Mouse (Mus musculus): ENCODE data around the gene Gnas.

Gene Gnas

DNA sequence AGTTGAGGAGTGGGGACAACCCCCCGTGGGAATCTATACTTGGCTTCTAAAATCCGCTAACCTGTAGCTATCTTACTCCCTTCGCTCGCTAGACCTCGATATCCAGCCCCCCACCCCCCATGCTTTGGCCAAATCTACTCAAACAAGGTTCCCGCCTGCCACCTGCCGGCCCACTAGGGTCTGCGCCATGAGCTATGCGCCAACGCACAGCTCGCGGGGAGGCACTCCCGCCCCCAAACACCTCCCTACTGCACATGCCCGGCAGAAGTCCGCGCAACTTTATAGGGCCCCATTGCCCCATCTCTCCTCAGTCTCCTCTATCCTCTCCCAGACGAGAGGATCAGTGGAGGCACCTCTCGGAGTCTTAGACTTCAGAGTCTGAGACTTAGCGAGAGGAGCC is at the start of gene Gnas:
Gnas (plus strand) TSS at position 310 of the 400 bp plus-strand sequence.
- DNase-seq (ENCODE audit: low read depth), result no peak

DNA sequence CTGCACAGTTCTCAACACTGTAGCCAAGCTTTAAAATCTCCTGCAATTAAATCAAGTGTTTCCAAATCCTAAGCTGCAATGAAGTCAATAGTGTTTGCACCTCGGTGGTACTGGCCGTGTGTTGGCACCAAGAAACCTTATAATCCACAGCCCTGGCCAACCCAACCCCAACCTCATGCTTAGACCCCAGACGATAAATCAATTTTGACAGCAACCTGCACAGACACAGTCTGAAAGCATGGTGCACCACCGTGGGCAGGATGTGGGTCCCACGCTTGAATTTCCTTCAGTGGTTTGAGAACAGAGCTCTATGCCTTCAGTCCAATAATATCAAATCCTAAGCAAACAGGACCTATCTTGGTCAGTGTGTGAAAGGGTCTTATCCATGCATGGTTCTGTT is 41.7 kb upstream of the Gnas start:
- no peak for DNase-seq (ENCODE audit: low read depth)

DNA sequence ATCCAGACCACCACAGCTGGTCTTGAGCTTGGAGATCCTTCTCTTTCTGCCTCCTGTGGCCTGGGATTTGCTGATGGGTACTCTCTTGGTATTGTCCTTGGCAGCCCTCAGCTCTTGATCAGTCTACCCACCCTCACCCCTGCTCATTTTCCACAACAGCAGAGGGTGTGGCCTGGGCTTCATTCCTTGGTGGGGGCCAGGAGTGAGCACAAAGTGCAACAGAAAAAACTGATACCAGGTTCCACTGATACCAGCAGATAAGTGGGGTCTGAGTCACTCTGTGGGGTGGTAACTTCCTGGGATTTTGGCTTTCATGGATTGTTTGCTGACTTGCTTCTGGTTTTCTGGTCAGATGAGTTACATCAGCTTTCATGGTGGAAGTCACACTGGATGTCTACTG is 32.2 kb upstream of the Gnas start:
- DNase-seq (ENCODE audit: low read depth), result no peak

DNA sequence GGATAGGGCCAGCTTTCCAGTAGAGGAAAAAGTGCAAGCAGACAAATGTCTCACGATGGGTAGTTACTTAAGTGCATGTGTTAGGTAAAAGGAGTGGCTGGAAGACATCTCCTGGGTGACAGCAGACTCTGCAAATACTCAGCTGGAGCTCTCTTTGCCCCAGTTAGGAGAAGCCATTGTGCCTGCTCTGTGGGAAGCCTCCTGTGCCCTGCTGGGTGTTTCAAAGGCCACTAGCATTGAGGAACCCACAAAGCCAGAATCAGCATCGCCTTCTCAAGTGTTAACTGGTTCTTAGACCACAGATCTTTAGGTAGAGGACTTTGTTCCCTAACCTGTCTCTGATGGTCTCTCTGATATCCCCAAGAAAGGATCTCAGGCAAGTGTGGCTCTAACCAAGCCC is 26.8 kb upstream of the Gnas start:
- DNase-seq (ENCODE audit: low read depth), result no peak

DNA sequence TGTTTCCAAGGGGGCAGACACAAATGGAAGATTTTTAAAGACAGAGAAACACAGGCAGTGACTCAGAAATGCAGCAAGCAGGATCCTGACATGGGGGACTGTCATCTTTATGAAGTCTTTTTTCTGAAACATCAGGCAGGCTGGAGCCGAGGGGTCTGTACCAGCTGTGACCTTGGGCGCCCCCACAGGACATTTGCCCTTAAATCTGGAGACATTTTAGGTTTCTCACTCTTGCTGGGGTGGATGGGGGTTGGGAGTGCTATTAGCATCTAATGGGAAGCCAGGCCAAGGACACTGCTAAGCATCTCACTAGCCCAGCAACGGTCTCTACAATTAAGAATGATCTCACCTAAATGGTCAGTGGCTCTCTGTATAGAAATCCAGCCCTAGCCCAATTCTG is 24.1 kb upstream of the Gnas start:
- DNase-seq (ENCODE audit: low read depth), result no peak

DNA sequence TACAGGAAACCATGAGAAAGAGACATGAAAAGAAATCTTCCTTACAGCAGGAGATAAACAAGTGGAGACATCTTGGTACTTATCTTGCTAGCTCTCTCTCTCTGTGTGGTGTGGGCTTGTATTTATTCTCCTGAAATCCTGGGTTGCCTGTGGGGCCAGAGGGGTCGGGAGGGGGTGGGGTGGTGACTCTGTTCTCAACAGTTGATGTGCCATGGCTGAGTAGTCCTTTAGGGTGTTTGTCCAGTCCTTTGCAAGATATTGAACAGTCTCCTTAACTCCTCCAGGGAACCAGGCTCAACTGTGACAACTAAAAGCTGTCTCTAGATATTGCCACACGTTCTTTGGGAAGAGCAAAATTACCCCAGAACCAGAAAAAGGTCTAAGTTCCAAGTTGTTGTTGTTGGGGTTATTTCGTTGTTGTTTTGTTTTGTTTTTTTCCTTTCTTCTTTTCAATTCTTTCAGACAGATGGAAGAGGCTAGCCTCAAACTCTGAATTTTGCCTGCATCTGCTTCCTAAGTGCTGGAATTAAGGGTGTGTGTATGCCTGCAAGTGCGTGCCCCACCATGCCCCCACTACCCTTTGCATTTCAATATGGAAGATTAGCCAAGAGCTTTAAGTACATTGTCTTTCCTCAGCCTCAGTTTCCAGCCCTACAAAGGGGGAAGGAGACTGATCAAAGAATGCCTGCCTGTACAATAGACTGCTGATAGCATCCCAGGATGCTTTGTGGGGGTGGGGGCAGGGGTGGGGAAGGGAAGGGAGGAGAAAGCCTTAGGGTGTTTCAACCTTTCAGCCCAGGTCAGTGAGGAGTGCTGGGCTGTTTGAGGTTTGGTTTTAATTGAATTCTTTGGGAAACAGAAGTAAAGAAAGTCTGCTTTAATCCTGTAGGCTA is 23.0 kb upstream of the Gnas start:
- DNase-seq (ENCODE audit: low read depth), result no peak

DNA sequence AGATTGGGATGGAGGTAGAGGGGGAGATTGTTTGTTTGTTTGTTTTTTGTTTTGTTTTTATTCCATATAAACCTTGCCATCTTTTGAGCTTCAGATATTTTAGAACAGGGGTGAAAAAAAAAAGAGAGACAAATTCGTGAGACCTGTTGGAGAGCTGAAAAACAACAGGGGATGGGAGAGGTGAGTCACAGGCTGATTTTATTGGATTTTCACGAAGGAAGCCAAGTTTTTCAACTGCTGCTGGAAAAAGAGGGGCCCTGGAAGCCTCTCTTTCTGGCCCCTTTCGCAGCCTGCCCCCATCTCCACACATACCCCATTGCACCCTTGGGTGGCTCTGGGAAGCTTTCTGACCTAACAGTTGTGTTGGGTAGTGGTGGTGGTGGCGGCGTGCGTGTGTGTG is 22.3 kb upstream of the Gnas start:
- DNase-seq (ENCODE audit: low read depth), result no peak

DNA sequence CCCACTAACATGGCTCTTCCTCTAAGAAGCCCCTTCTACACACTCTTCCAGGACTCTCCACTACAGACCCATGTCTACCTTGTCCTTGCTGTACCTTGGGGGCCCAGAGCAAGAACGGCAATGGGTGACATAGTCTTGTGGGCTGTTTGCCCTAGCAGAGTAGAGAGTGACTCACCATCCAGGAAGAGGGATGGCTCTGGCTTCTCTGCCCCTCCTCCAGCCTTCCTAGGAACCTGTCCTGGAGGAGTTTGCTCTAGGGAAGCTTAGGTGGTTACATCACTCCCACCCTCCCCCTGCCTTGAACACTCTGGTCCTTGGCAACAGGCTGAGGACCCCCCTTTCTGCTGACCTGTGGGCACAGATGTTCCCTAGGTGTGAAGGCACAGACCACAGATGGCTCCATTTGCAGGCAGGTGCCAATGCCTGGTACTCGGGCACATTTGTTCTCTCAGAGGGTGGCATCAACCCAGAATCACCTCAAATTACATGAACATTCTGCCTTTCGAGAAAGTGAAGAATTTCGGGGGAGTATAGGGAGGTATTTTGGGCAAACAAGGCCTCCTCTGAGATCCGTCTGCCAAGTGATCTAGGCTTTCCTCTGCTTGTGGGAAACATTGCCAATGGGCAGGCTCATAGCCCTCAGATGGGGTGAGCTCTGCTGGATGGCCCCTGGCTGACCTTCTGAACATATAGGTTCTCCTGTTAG is 20.9 kb upstream of the Gnas start:
- DNase-seq (ENCODE audit: low read depth), result no peak

DNA sequence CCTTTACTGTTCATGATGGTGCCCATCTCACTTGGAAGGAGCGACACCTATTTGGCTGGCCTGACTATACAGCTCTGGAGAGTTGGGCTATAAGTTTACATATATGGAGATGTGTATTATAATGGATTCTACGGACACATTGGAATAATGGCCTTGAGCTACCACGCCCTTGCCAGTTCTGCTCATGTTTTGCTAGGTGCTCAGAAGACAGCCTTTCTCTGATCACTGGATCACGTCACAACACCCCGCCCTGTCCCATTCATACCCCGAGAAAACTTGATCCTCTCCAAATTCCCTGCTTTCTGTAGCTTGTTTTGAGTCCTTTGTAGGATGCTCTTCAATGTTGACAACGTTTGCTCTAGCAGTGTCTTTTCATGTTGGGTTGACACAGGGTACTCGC is 19.9 kb upstream of the Gnas start:
- no peak for DNase-seq (ENCODE audit: low read depth)

DNA sequence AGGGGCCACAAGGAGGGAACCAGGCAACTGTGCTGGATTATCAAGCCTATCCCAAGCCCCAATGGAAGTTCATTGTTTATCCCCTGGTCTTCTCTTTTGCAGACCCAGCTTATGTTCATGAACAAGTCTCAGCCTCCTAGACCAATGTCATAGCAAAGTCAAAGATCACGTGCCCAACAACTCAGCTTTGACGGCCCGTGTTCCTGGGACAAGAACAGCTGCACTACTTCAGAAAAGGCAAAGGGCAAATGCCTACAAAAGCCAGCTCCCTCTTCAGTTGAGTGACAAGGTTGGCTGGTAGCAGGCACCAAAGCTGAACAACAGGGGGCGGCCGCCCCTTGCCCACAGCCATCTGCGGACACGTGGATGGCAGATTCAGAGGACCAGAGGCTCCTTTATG is 13.7 kb upstream of the Gnas start:
- DNase-seq (ENCODE audit: low read depth), result no peak

DNA sequence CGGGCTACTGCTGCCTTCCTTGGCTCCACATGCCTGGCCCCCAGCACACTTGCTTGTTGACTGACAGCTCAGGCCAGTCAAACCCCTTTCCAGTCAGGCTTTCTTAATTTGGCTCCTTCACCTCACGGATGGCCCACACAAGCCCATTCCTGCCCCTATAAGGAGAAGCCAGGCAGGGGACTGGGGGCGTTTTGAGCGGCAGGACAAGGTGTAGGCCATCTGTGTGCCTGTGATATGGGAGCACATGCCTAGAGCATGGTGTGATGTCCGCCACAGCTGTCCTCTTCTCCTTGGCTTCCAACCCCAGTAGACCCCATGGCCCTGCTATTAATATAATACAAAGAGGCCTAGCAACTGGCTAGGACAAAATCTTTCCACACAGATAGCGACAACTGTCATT is 12.7 kb upstream of the Gnas start:
- DNase-seq (ENCODE audit: low read depth), result no peak

DNA sequence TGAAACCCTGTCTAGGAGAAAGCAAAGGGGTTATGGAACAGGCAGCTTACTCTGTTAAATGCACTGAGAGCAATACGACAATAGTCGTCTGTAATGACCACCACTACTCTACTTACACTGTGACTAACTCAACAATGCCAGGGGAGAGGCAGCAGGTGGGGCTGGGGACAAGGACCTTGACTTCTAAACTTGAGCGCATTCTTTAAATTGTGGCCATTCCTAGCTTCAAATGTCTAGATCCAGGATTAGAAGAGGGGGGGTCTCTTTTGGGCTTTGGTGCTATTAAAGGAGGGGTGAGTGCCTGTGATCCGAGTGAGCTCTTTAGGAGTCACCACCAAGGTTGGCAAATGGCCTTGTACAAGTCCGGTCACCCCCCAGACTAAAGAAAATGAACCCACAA is 11.0 kb upstream of the Gnas start:
- no peak for DNase-seq (ENCODE audit: low read depth)

DNA sequence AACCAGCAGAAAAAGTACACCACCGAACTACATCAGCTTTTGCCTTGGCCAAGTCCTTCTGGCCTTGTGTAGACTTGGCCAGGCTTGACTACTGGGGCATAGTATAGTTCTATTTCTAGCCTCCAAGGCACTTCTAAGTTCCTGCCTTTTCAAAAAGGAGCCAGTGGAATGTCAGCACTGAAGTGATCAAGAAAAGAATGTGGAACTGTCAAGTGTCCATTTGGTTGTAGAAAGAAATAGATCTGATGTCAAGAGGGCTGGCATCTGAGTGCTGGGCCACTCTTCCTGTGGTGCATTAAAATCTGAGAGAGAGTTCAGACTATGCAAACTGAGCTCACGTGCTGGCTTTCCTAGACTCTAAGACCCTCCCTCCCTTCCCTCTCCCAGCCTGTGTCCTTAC is 10.2 kb upstream of the Gnas start:
- no peak for DNase-seq (ENCODE audit: low read depth)

DNA sequence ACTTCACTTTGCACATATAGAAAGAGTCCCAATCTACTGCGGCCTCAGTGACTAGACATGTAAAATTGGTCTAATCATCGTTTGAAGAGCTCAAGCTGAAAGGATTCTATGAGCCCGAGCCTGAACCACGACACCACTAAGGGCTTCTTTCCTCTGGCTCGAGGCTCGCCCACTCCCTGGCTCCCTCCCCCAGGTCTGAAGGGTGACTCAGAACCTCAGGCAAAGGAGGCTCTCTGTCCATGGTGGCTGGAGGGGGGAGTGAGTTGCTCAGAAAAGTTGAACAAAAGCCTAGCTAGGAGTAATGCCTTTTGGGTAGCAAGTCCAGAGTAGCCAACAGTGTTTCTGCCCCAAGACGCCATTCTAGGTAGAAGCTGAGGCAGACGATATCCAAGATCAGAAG is 4.3 kb upstream of the Gnas start:
- DNase-seq (ENCODE audit: low read depth), result no peak

DNA sequence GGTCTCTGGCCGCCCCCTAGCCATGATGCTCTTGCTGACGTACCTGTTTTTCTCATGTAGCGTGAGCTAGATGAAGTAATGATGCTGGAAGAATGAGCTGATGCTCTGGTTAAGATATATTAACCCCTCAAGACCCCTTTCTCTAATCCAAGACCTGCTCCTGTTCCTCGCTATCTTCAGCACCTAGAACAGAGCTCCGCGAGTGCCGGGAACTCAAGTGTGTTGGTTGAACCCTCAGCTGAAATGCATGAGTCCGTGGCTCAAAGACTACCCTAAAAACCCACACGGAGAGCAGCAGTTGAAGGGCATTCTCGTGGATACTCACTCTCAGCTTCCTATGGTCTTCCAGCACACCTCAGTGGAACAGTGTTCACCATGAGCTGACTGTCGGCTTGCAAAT is 779 bp upstream of the Gnas start:
- no peak for DNase-seq (ENCODE audit: low read depth)

DNA sequence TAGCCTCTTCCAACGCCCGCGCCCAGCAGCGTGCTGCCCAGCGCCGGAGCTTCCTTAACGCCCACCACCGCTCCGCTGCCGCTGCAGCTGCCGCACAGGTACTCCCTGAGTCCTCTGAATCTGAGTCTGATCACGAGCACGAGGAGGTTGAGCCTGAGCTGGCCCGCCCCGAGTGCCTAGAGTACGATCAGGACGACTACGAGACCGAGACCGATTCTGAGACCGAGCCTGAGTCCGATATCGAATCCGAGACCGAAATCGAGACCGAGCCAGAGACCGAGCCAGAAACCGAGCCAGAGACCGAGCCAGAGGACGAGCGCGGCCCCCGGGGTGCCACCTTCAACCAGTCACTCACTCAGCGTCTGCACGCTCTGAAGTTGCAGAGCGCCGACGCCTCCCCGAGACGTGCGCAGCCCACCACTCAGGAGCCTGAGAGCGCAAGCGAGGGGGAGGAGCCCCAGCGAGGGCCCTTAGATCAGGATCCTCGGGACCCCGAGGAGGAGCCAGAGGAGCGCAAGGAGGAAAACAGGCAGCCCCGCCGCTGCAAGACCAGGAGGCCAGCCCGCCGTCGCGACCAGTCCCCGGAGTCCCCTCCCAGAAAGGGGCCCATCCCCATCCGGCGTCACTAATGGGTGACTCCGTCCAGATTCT is 812 bp downstream of the Gnas start:
- DNase-seq (ENCODE audit: low read depth), result no peak

DNA sequence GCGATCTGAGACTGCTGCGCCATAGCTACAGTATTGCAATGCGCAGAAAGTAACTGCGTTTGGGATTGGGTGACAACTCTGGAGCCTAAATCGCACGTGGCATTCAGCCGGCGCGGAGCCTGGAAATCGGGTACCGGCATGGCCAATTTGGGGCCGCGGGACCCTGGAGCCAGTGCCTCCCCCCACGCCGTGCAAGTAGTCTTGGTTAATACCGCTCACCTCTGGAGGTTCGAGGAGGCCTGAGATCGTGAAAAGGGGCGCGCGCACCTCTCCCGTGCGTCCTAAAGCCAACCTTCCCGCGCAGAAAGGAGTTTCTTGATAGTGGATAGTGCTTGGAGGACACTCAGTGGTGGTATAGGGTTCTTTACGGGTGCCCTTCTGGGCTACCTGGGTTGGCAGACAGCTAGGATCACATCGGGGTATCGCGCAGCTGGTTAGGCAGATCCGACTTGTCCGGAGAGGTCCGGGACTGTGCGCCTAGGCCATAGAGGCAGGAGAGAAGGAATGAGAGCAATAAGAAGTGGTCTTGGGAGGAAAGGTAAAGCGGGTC is 1.9 kb downstream of the Gnas start:
- DNase-seq (ENCODE audit: low read depth), result no peak

DNA sequence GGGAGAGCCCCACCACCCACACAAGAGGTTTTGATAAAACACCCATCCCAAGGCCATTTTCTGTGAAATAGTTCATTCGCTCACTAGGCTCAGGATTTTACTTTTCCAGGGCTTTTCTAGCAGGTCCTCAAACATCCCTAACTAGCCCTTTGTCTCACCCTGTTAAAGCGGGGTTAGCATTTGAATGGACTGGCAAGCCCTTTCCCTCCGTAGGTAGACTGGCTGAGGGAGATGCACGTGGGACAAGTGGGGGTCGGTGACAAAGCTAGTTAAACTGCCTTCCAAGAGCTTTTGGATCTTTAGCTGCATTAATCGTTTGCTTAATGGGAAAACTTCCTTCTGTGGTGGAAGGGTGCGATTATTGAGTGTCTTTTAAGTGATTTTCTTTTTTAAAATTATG is 3.8 kb downstream of the Gnas start:
- no peak for DNase-seq (ENCODE audit: low read depth)

DNA sequence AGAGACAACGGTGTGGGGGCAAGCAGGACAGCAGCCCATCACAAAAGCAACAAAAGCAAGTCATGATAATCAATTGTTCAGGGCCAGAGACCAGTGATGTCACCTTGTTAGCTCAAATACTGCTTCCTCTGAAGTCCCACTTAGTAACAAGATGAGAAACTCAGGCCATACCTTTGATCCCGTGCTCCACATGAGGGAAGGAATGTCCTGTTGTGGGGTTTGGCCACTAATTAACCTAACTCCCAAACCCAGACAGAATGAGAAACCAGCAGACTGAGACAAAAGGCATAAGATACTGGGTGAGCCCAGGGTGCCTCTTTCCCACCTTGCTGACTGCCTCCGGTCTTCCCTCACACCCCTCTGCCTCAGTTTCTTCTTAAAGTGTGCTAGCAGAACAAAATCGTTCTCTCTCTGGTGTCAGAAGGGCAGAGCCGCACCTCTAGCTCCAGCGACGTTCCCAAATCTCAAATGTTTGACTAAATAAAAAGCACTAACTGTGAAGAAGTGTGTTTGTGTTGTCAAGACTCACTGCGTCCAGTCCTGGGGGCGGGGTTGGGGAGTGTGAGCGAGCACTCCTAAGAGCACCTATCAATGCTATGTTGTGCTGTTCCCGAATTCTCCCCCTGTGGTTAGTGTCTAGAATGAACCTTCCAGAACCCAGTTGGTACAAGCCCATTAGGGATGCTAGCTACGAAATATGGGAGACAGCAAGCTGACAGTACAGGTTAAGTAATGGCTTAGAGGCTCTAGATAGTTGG is 4.7 kb downstream of the Gnas start:
- DNase-seq (ENCODE audit: low read depth), result no peak

DNA sequence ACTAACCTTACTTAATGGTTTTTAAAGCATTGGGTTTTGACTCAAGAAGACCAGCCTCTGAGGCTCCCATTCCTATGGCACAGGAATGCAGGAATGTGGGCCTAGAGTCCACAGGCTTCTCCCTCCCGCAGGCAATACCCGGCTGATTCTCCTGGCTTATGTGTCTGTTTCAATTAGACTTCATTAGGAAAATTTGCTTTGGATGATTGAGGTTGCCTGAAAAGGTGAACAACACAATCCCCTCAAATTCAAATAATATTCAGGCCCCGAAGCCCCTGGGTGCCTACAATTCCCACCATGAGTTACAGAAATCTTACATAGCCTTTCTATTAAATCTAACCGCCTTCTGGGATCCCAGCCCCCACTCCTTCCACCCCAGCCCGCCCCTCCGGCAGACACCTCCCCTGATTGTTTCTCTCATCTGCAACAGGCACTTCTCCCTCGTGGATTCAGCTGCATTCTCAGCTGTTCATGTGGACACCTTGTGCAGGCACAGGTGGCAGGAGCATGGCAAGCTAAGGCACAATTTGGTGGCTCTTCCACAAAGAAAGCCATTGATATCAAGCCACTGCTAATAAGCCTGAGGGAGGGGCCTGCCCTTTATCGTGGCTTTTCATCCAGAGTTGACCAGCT is 7.0 kb downstream of the Gnas start:
- no peak for DNase-seq (ENCODE audit: low read depth)

DNA sequence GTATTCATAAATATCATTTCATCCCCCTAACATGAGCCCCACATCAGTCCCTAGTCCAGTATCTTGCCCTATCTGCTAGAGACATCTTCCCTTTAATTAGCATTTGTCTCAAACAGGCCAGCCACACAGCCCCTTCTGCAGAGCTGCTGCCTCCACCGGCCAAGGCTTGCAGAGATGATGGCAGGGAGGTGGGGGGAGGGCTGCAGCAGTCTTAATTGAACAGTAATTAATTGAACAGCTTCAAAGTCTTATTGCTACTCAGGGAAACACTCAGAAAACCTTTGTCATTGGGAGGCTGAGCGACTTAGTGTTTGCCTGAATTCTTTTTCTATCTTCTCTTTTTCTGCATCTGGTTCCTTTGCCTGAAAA is 7.5 kb downstream of the Gnas start:
- DNase-seq (ENCODE audit: low read depth), result no peak

DNA sequence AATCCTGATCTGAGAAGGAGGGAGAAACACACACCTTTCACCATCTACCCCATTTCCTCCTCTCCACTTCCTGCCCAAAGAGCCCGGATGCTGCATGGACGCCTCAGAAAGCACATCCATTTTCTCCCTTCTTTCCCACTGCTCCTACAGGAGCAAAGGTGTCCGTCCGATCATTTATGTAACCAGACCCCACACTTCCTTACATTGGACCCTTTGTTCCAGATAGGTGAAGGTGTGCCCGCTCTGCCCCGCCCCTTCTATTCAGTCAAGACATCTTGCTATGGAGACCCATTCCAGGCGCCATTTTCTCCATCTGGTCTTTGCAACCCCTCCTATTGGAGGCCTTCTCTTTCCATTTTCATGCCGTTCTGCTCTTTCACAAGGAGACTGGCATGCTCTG is 10.3 kb downstream of the Gnas start:
- DNase-seq (ENCODE audit: low read depth), result no peak

Data from fibroblast of lung, adult 2 months (primary cell).